Mouse (Mus musculus) stomach, postnatal 0 days (tissue): ENCODE results near the gene Spaar.

Experiments used
- CTCF ChIP-seq: IDR thresholded peaks from 2 replicates; pipeline ENCODE4 v1.5.1; 2016; ENCODE audit warnings: antibody characterized with exemption, low read depth, mild to moderate bottlenecking, moderate library complexity
- EP300 ChIP-seq: optimal IDR thresholded peaks from 2 replicates; pipeline ENCODE3; 2016; ENCODE audit warnings: antibody characterized with exemption

DNA sequence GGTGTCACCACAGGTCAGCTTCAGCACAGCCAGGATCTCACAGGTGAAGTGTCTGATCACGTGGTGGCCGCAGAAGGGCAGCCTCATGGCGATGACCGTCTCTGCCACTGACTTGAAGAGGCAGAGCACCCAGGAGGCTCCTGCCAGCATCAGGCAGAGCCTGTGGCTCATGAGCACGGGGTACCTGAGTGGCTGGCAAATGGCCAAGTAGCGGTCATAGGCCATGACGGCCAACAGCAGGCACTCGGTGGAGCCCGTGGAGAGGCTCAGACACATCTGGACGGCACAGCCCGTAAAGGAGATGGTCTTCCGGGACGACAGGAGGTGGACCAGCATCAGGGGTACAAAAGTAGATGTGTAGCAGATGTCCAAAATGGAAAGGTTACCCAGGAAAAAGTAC lies 23.8 kb upstream of the Spaar start:
- TF ChIP-seq EP300, result no peak
- no peak for TF ChIP-seq CTCF
